ENCODE assay signal across 9 mouse cellular contexts in the genomic region with DNA sequence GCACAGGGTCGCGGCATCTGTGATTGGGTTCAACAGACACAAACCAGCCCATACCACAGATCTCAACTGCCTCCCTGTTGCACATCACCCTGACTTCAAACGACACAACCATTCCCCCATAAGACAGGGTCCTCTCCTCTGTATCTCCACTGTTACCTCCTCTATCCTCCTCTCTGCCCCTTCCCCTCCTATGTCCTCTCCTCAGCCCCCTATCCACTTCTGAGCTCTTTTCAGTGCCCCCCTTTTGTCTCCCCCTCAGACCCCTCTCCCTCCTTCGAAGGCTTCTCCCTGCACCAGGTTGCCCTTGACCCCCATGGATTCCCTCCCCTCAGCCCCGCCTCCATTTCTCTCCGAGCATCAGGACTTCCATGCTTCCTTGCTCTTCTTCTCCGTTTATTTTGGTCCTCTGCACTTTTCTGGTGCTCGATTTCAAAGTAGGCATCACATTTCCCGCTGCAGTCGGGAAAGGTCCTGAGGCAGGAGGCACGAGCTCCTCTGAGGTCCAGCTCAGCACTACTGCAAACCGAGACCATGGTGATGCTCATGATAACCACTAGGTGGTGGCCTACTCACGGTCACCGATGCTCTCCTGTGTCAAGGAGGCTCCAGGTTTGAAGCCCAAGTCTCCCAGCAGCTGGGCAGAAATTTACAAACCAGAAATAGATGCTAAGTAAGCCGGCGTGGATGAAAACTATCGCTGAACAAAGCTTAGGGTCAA. TPM values are rescaled to one million over a fixed set of nuclear protein-coding genes. Genes with fewer than 3 reads are reported as not detected.
DNase-seq lines count a peak whose midpoint lies in the region; ATAC-seq and TF ChIP-seq lines count a peak whose summit lies in the region.
"Had no signal": no experiment of that assay in that cellular context is flagged by ENCODE, and none has a peak within 500 bp of the region (broad histone marks: within the 10 kb centered on the region; RNA-seq: fewer than 3 reads in every experiment).

No protein-coding gene starts in this region.

- H3K4me3 ChIP-seq in testis, adult 2 months (ENCODE audit: control insufficient read depth, low read depth, low read length): no peak overlapping the region

- peak; percentile 43 for ATAC-seq in activated CD4-positive, CD25-positive, alpha-beta regulatory T cell, adult 4 months
- peak; percentile 79 for ATAC-seq in monocyte, adult 5-6 weeks (replicated peaks; ENCODE audit: insufficient number of reproducible peaks, low FRiP score, low TSS enrichment, poor library complexity, severe bottlenecking)

- no peaks in the 10 kb centered on the region for H3K27me3 ChIP-seq in testis, adult 2 months (ENCODE audit: control insufficient read depth, insufficient read depth, low read length)

- no peak overlapping the region for H3K27ac ChIP-seq in testis, adult 2 months (ENCODE audit: control insufficient read depth, insufficient read depth, low read depth, low read length)

- H3K36me3 ChIP-seq in testis, adult 2 months (ENCODE audit: control insufficient read depth, insufficient read depth, low read length): no peaks in the 10 kb centered on the region

- H3K4me1 ChIP-seq in testis, adult 2 months (ENCODE audit: control insufficient read depth, insufficient read depth, low read length): no peaks in the 10 kb centered on the region

- no peak for TF ChIP-seq POLR2A in testis, adult 2 months (IDR thresholded peaks at IDR 0.05; ENCODE audit: control insufficient read depth, low read depth, low read length)

- peak; percentile 71 for DNase-seq in CD4-positive, CD25-positive, alpha-beta regulatory T cell, adult 2 months (ENCODE audit: low read depth, low spot score)
- DNase-seq in embryo, embryonic 10.5 days (ENCODE audit: low spot score): peak; percentile 92
- peak; percentile 32 to 43 for DNase-seq in heart, adult 9 months (ENCODE audit: low spot score in 2 of 2)
- peak; percentile 31 to 53 for DNase-seq in kidney, adult 8-10 months
- peak; percentile 49 for DNase-seq in liver

- peak; percentile 90; the same call in 1 of the 2 replicates for TF ChIP-seq CTCF in testis, adult 2 months (IDR thresholded peaks at IDR 0.05; ENCODE audit: control insufficient read depth, insufficient read depth, insufficient replicate concordance, low read depth, low read length)

RNA-seq across cellular contexts. Expression of a gene that starts 7.9 kb away (rescaled TPM):
- polyA plus RNA-seq in activated CD4-positive, CD25-positive, alpha-beta regulatory T cell, adult 4 months (2017; shearing (Covaris generic)): not detected
- total RNA-seq in monocyte, adult 5-6 weeks (2017): not detected in 3 replicates
- polyA plus RNA-seq in testis, adult 2 months (2012; rRNA removed): 407 and 425 TPM in 2 replicates
- total RNA-seq: gastrocnemius, adult 8-10 months had no signal

RNA-seq across cellular contexts. Expression of a gene that starts 18.8 kb away (rescaled TPM):
- polyA plus RNA-seq in activated CD4-positive, CD25-positive, alpha-beta regulatory T cell, adult 4 months (2017; shearing (Covaris generic)): not detected
- not detected in 3 replicates for total RNA-seq in monocyte, adult 5-6 weeks (2017)
- 0.91 and 1.5 TPM in 2 replicates for polyA plus RNA-seq in testis, adult 2 months (2012; rRNA removed)

RNA-seq across cellular contexts. Expression of a gene that starts 40.0 kb away (rescaled TPM):
- 10 to 100 TPM; 12.0 to 15.0 TPM for polyA plus RNA-seq in activated CD4-positive, CD25-positive, alpha-beta regulatory T cell, adult 4 months (2017; shearing (Covaris generic))
- total RNA-seq in monocyte, adult 5-6 weeks (2017): 10.0 to 20.6 TPM (median 14.6 TPM) in 3 replicates
- 25.1 and 28.0 TPM in 2 replicates for polyA plus RNA-seq in testis, adult 2 months (2012; rRNA removed)

RNA-seq across cellular contexts. Expression of a gene that starts 42.7 kb away (rescaled TPM):
- not detected for polyA plus RNA-seq in activated CD4-positive, CD25-positive, alpha-beta regulatory T cell, adult 4 months (2017; shearing (Covaris generic))
- not detected in 3 replicates for total RNA-seq in monocyte, adult 5-6 weeks (2017)
- 4.5 and 5.8 TPM in 2 replicates for polyA plus RNA-seq in testis, adult 2 months (2012; rRNA removed)

RNA-seq across cellular contexts. Expression of a gene that starts 50.5 kb away (rescaled TPM):
- polyA plus RNA-seq in activated CD4-positive, CD25-positive, alpha-beta regulatory T cell, adult 4 months (2017; shearing (Covaris generic)): not detected
- not detected in 3 replicates for total RNA-seq in monocyte, adult 5-6 weeks (2017)
- polyA plus RNA-seq in testis, adult 2 months (2012; rRNA removed): not detected in 2 replicates

Comparison
In these comparisons a context has a peak if more than half of its experiments do, and no peak if none do; other contexts are left out.
1. DNase-seq: peak in every context shown above with its lines; median percentile 92 in embryo, embryonic 10.5 days; 71 in CD4-positive, CD25-positive, alpha-beta regulatory T cell, adult 2 months; 49 in liver; 42 in kidney, adult 8-10 months; 38 in heart, adult 9 months.
2. RNA of a gene that starts 7.9 kb away (polyA plus RNA-seq): 407 to 425 TPM in testis, adult 2 months; not detected in activated CD4-positive, CD25-positive, alpha-beta regulatory T cell, adult 4 months; every median in the first group is over 100 times any median in the second.